Mouse (Mus musculus) E14TG2a.4 (cell line): ENCODE measurements around the gene Fastkd2.

Experiments used
- CTCF ChIP-seq: conservative IDR thresholded peaks from 2 replicates; pipeline ENCODE4 v1.5.1; 2014; ENCODE audit warnings: low read length
- POU5F1 ChIP-seq: IDR thresholded peaks from 2 replicates; pipeline ENCODE4 v1.6.1; 2014; ENCODE audit warnings: low read length, borderline replicate concordance

- TF ChIP-seq CTCF (no peak), POU5F1 (no peak)
These were observed 34.0 kb downstream of the Fastkd2 start for GRCm38 (mm10) chr1:63764395-63764794.
